Mouse (Mus musculus) central nervous system, embryonic 11.5 days (tissue): ENCODE measurements around the gene 4933436I01Rik. TPM values are rescaled to one million over a fixed set of nuclear protein-coding genes. Genes with fewer than 3 reads are reported as not detected.

Experiments used
- polyA plus RNA-seq: library from polyadenylated mRNA; depleted of rRNA; stranded (reverse); fragments of >200 nt; gene quantifications from 2 replicates; pipeline ENCODE4 v1.2.3, GENCODE M21; 2012; rRNA removed

4933436I01Rik gene
- not detected in 2 replicates for polyA plus RNA-seq

DNA sequence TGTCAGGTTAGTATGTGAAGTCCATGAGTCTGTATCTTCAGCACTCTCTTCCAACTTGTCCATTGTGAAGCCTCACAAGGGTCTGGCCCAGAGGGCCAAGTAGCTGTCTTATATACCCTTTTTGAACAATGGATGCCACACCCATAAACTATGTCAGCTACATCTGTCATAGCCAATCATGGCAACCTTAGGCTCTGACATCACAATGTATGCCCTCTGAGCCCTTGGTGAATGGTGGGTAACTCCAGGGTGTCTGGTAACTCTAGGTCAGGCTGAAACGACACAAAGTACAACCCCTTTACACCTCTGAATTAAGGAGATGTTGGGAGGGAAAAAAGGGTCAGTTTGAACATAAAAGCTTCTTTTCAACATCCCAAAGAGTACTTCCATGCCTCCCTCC, at the start of gene 4933436I01Rik:
4933436I01Rik (minus strand) TSS at position 101 of the 400 bp plus-strand sequence.

Other genes starting within 250 kb of the 4933436I01Rik start
- gene Gm1140, start 227.9 kb downstream of the 4933436I01Rik start, polyA plus RNA-seq = not detected in 2 replicates
- not detected in 2 replicates for gene Gm14692, start 225.8 kb downstream of the 4933436I01Rik start, polyA plus RNA-seq